Mouse (Mus musculus): ENCODE results near the gene Txnip. TPM values are rescaled to one million over a fixed set of nuclear protein-coding genes. Genes with fewer than 3 reads are reported as not detected.

Gene Txnip
- polyA plus RNA-seq, 1 experiment from 2014 or later = 48.9 TPM

GRCm38 (mm10) chr3:96590657-96591056 is 32.9 kb downstream of the Txnip start:
- H3K4me2 ChIP-seq (ENCODE audit: low read depth, low read length) = no peak overlapping the region
- 85% methylated on average over 4 of the region's 4 CpGs for WGBS
- H3K4me1 ChIP-seq (ENCODE audit: control insufficient read depth, insufficient read depth, low read length) = peaks cover 10% of the 10 kb centered on the region
- no peak overlapping the region for H3K4me3 ChIP-seq (ENCODE audit: low read depth, low read length)
- no peaks in the 10 kb centered on the region for H3K9me3 ChIP-seq (ENCODE audit: control insufficient read depth, low read length)
- H3K27me3 ChIP-seq (ENCODE audit: control insufficient read depth, insufficient read depth, low read length) = no peaks in the 10 kb centered on the region
- no peaks in the 10 kb centered on the region for H3K36me3 ChIP-seq (ENCODE audit: control insufficient read depth, insufficient read depth, low read length)
- no peak overlapping the region for H3K9ac ChIP-seq (replicated peaks; ENCODE audit: low read depth, low read length)
- no peak overlapping the region for H3K27ac ChIP-seq (ENCODE audit: low read depth, low read length)
- no peak for ATAC-seq (ENCODE audit: low read depth)

GRCm38 (mm10) chr3:96593374-96593773 is 35.6 kb downstream of the Txnip start:
- no peak for ATAC-seq (ENCODE audit: low read depth)
- peak overlapping the region; percentile 82 for H3K27ac ChIP-seq (ENCODE audit: low read depth, low read length)
- no peaks in the 10 kb centered on the region for H3K9me3 ChIP-seq (ENCODE audit: control insufficient read depth, low read length)
- H3K4me3 ChIP-seq (ENCODE audit: low read depth, low read length) = peak overlapping the region; percentile 57
- peak overlapping the region; percentile 73 for H3K4me2 ChIP-seq (ENCODE audit: low read depth, low read length)
- H3K36me3 ChIP-seq (ENCODE audit: control insufficient read depth, insufficient read depth, low read length) = no peaks in the 10 kb centered on the region
- under 1% methylated on average over 10 of the region's 10 CpGs for WGBS
- H3K27me3 ChIP-seq (ENCODE audit: control insufficient read depth, insufficient read depth, low read length) = no peaks in the 10 kb centered on the region
- peaks cover 23% of the 10 kb centered on the region for H3K4me1 ChIP-seq (ENCODE audit: control insufficient read depth, insufficient read depth, low read length)
- H3K9ac ChIP-seq (replicated peaks; ENCODE audit: low read depth, low read length) = peak overlapping the region; percentile 58

- under 1% methylated on average over 35 of the region's 38 CpGs for WGBS
- ATAC-seq (ENCODE audit: low read depth) = peak; percentile 87
- no peaks in the 10 kb centered on the region for H3K36me3 ChIP-seq (ENCODE audit: control insufficient read depth, insufficient read depth, low read length)
- peak within 1 kb of the TSS; percentile 57 for H3K4me3 ChIP-seq (ENCODE audit: low read depth, low read length)
- H3K27me3 ChIP-seq (ENCODE audit: control insufficient read depth, insufficient read depth, low read length) = no peaks in the 10 kb centered on the region
- H3K9me3 ChIP-seq (ENCODE audit: control insufficient read depth, low read length) = no peaks in the 10 kb centered on the region
- peaks cover 23% of the 10 kb centered on the region for H3K4me1 ChIP-seq (ENCODE audit: control insufficient read depth, insufficient read depth, low read length)
- peak within 1 kb of the TSS; percentile 82 for H3K27ac ChIP-seq (ENCODE audit: low read depth, low read length)
- peak within 1 kb of the TSS; percentile 73 for H3K4me2 ChIP-seq (ENCODE audit: low read depth, low read length)
- peak within 1 kb of the TSS; percentile 58 for H3K9ac ChIP-seq (replicated peaks; ENCODE audit: low read depth, low read length)
Observed at GRCm38 (mm10) chr3:96593790-96594560, 36.2 kb downstream of the Txnip start, which contains the start of gene Polr3gl. TSS of gene Polr3gl (minus strand) at chr3:96594181.

GRCm38 (mm10) chr3:96594851-96595250 is 37.1 kb downstream of the Txnip start:
- WGBS = 72% methylated on average over 5 of the region's 5 CpGs
- H3K4me1 ChIP-seq (ENCODE audit: control insufficient read depth, insufficient read depth, low read length) = peaks cover 26% of the 10 kb centered on the region
- no peak overlapping the region for H3K4me3 ChIP-seq (ENCODE audit: low read depth, low read length)
- ATAC-seq (ENCODE audit: low read depth) = no peak
- no peak overlapping the region for H3K27ac ChIP-seq (ENCODE audit: low read depth, low read length)
- no peaks in the 10 kb centered on the region for H3K36me3 ChIP-seq (ENCODE audit: control insufficient read depth, insufficient read depth, low read length)
- H3K9me3 ChIP-seq (ENCODE audit: control insufficient read depth, low read length) = no peaks in the 10 kb centered on the region
- H3K4me2 ChIP-seq (ENCODE audit: low read depth, low read length) = no peak overlapping the region
- no peak overlapping the region for H3K9ac ChIP-seq (replicated peaks; ENCODE audit: low read depth, low read length)
- H3K27me3 ChIP-seq (ENCODE audit: control insufficient read depth, insufficient read depth, low read length) = no peaks in the 10 kb centered on the region

- no peaks in the 10 kb centered on the region for H3K36me3 ChIP-seq (ENCODE audit: control insufficient read depth, insufficient read depth, low read length)
- H3K4me1 ChIP-seq (ENCODE audit: control insufficient read depth, insufficient read depth, low read length) = peaks cover 31% of the 10 kb centered on the region
- peak overlapping the region; percentile 64 for H3K4me2 ChIP-seq (ENCODE audit: low read depth, low read length)
- WGBS = 20% methylated on average over 6 of the region's 6 CpGs
- no peak for ATAC-seq (ENCODE audit: low read depth)
- H3K27me3 ChIP-seq (ENCODE audit: control insufficient read depth, insufficient read depth, low read length) = no peaks in the 10 kb centered on the region
- H3K9me3 ChIP-seq (ENCODE audit: control insufficient read depth, low read length) = no peaks in the 10 kb centered on the region
- H3K4me3 ChIP-seq (ENCODE audit: low read depth, low read length) = peak overlapping the region; percentile 54; the same call in 1 of the 2 replicates
- H3K27ac ChIP-seq (ENCODE audit: low read depth, low read length) = no peak overlapping the region
- H3K9ac ChIP-seq (replicated peaks; ENCODE audit: low read depth, low read length) = peak overlapping the region; percentile 69
Observed at GRCm38 (mm10) chr3:96595661-96596060, 37.9 kb downstream of the Txnip start.

GRCm38 (mm10) chr3:96596228-96596707 is 38.5 kb downstream of the Txnip start, which contains the start of gene Ankrd34a:
TSS of gene Ankrd34a (plus strand) at chr3:96596636.
- no peak for ATAC-seq (ENCODE audit: low read depth)
- WGBS = under 1% methylated on average over 16 of the region's 23 CpGs
- H3K4me1 ChIP-seq (ENCODE audit: control insufficient read depth, insufficient read depth, low read length) = peaks cover 31% of the 10 kb centered on the region

GRCm38 (mm10) chr3:96596855-96597254 is 39.1 kb downstream of the Txnip start:
- Histone ChIP-seq H3K4me2 (ENCODE audit: low read depth, low read length) (peak overlapping the region; percentile 64), H3K36me3 (ENCODE audit: control insufficient read depth, insufficient read depth, low read length) (no peaks in the 10 kb centered on the region), H3K27ac (ENCODE audit: low read depth, low read length) (peak overlapping the region; percentile 50; the same call in 1 of the 2 replicates), H3K9me3 (ENCODE audit: control insufficient read depth, low read length) (no peaks in the 10 kb centered on the region), H3K27me3 (ENCODE audit: control insufficient read depth, insufficient read depth, low read length) (no peaks in the 10 kb centered on the region), H3K4me3 (ENCODE audit: low read depth, low read length) (peak overlapping the region; percentile 54), H3K9ac (replicated peaks; ENCODE audit: low read depth, low read length) (peak overlapping the region; percentile 69), H3K4me1 (ENCODE audit: control insufficient read depth, insufficient read depth, low read length) (peaks cover 31% of the 10 kb centered on the region)
- WGBS = 1% methylated on average over 11 of the region's 12 CpGs
- ATAC-seq (ENCODE audit: low read depth) = no peak

More at GRCm38 (mm10) chr3:96596228-96596707, 38.5 kb downstream of the Txnip start, which contains the start of gene Ankrd34a:
- Histone ChIP-seq H3K9me3 (ENCODE audit: control insufficient read depth, low read length) (no peaks in the 10 kb centered on the region), H3K9ac (replicated peaks; ENCODE audit: low read depth, low read length) (peak within 1 kb of the TSS; percentile 69), H3K27me3 (ENCODE audit: control insufficient read depth, insufficient read depth, low read length) (no peaks in the 10 kb centered on the region), H3K4me2 (ENCODE audit: low read depth, low read length) (peak within 1 kb of the TSS; percentile 64), H3K27ac (ENCODE audit: low read depth, low read length) (peak within 1 kb of the TSS; percentile 75; the same call in 1 of the 2 replicates), H3K4me3 (ENCODE audit: low read depth, low read length) (peak within 1 kb of the TSS; percentile 54), H3K36me3 (ENCODE audit: control insufficient read depth, insufficient read depth, low read length) (no peaks in the 10 kb centered on the region)

GRCm38 (mm10) chr3:96597435-96597891 is 39.7 kb downstream of the Txnip start:
- peak overlapping the region; percentile 69 for H3K9ac ChIP-seq (replicated peaks; ENCODE audit: low read depth, low read length)
- 0 out of 2 replicates have a peak, but pooled peaks have one; percentile 2 for ATAC-seq (ENCODE audit: low read depth)
- WGBS = under 1% methylated on average over 40 of the region's 40 CpGs

More at GRCm38 (mm10) chr3:96597435-96597891, 39.7 kb downstream of the Txnip start:
- H3K4me3 ChIP-seq (ENCODE audit: low read depth, low read length) = peak overlapping the region; percentile 54
- no peaks in the 10 kb centered on the region for H3K27me3 ChIP-seq (ENCODE audit: control insufficient read depth, insufficient read depth, low read length)
- H3K36me3 ChIP-seq (ENCODE audit: control insufficient read depth, insufficient read depth, low read length) = no peaks in the 10 kb centered on the region
- H3K4me2 ChIP-seq (ENCODE audit: low read depth, low read length) = peak overlapping the region; percentile 64
- peaks cover 37% of the 10 kb centered on the region for H3K4me1 ChIP-seq (ENCODE audit: control insufficient read depth, insufficient read depth, low read length)
- H3K9me3 ChIP-seq (ENCODE audit: control insufficient read depth, low read length) = no peaks in the 10 kb centered on the region
- H3K27ac ChIP-seq (ENCODE audit: low read depth, low read length) = peak overlapping the region; percentile 75; the same call in 1 of the 2 replicates

All from neural tube, embryonic 14.5 days (tissue).